Mouse (Mus musculus) neural tube, embryonic 14.5 days (tissue): ENCODE measurements around the gene Fndc3b. TPM values are rescaled to one million over a fixed set of nuclear protein-coding genes. Genes with fewer than 3 reads are reported as not detected.

ENCODE experiments used
- ATAC-seq: fragments of 200-750 bp; cut with Nextera tagmentation; 2 replicates; pipeline ENCODE4 v1.8.0; 2017; ENCODE audit warnings: low read depth, mild to moderate bottlenecking, moderate TSS enrichment, moderate library complexity
- H3K27ac ChIP-seq: fragments of 300-500 bp; sonication (generic); 2 replicates; pipeline ENCODE4 v1.5.1; 2014; ENCODE audit warnings: low read depth, mild to moderate bottlenecking, control low read depth, low read length, moderate library complexity, mixed read lengths
- H3K27me3 ChIP-seq: fragments of 300-500 bp; sonication (generic); 2 replicates; pipeline ENCODE4 v1.6.1; 2014; ENCODE audit warnings: low read length; ENCODE audit not compliant: control insufficient read depth, insufficient read depth
- H3K36me3 ChIP-seq: fragments of 300-500 bp; sonication (generic); 2 replicates; pipeline ENCODE4 v1.6.1; 2014; ENCODE audit warnings: low read length, mixed read lengths; ENCODE audit not compliant: control insufficient read depth, insufficient read depth
- H3K4me1 ChIP-seq: fragments of 300-500 bp; sonication (generic); 2 replicates; pipeline ENCODE4 v1.6.1; 2014; ENCODE audit warnings: low read length; ENCODE audit not compliant: control insufficient read depth, insufficient read depth
- H3K4me2 ChIP-seq: fragments of 300-500 bp; sonication (generic); 2 replicates; pipeline ENCODE4 v1.6.1; 2014; ENCODE audit warnings: mild to moderate bottlenecking, low read depth, low read length, control low read depth
- H3K4me3 ChIP-seq: fragments of 300-500 bp; sonication (generic); 2 replicates; pipeline ENCODE4 v1.5.1; 2014; ENCODE audit warnings: low read depth, low read length, control low read depth, mixed read lengths
- H3K9ac ChIP-seq: fragments of 300-500 bp; sonication (generic); replicated peaks from 2 replicates; pipeline ENCODE4 v1.6.1; 2014; ENCODE audit warnings: low read depth, mild to moderate bottlenecking, control low read depth, low read length, mixed read lengths
- H3K9me3 ChIP-seq: fragments of 300-500 bp; sonication (generic); 2 replicates; pipeline ENCODE4 v1.6.1; 2016; ENCODE audit warnings: low read length; ENCODE audit not compliant: control insufficient read depth
- WGBS: fragments of 180-500 bp; shearing (Covaris S2); extraction: QIAGEN DNeasy Blood & Tissue Kit; methylation state at CpG from one replicate; pipeline ENCODE4 v1.1.7; 2014; 5-methylcytosine and 5-hydroxymethylcytosine counted together
- microRNA-seq: library from miRNA; unstranded; fragments of <30 nt; microRNA quantifications from one replicate; pipeline ENCODE4, GENCODE M21; 2016
- polyA plus RNA-seq: library from polyadenylated mRNA; unstranded; fragments of >200 nt; fragmentation: Nextera tagmentation; extraction: Ambion mirVana; gene quantifications from 2 replicates; pipeline ENCODE4 v1.2.1, GENCODE M21; 2014

Gene Fndc3b
- polyA plus RNA-seq, 1 experiment from 2014 or later = 8.8 TPM

DNA sequence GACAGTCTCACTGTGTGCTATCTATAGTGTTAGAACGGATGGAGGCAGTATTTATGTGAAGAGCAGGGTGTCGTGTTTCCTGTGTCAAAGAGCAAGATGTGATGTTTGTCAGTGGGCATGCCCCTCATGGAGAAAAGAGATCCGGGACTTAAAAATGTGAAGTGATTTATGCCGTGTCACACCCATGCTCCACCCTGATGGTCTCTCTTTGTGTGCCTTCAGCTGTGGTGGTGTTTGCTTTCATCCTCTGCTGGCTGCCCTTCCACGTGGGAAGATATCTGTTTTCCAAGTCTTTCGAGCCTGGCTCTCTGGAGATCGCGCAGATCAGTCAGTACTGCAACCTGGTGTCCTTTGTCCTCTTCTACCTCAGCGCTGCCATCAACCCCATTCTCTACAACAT is 336.7 kb downstream of the Fndc3b start:
- Histone ChIP-seq H3K9me3 (no peaks in the 10 kb centered on the region), H3K4me3 (no peak overlapping the region), H3K4me1 (no peaks in the 10 kb centered on the region; the same call in 1 of the 2 replicates), H3K27ac (no peak overlapping the region), H3K27me3 (peaks cover 28% of the 10 kb centered on the region), H3K9ac (no peak overlapping the region), H3K36me3 (no peaks in the 10 kb centered on the region), H3K4me2 (no peak overlapping the region)
- 47% methylated on average over 9 of the region's 9 CpGs for WGBS
- no peak for ATAC-seq

DNA sequence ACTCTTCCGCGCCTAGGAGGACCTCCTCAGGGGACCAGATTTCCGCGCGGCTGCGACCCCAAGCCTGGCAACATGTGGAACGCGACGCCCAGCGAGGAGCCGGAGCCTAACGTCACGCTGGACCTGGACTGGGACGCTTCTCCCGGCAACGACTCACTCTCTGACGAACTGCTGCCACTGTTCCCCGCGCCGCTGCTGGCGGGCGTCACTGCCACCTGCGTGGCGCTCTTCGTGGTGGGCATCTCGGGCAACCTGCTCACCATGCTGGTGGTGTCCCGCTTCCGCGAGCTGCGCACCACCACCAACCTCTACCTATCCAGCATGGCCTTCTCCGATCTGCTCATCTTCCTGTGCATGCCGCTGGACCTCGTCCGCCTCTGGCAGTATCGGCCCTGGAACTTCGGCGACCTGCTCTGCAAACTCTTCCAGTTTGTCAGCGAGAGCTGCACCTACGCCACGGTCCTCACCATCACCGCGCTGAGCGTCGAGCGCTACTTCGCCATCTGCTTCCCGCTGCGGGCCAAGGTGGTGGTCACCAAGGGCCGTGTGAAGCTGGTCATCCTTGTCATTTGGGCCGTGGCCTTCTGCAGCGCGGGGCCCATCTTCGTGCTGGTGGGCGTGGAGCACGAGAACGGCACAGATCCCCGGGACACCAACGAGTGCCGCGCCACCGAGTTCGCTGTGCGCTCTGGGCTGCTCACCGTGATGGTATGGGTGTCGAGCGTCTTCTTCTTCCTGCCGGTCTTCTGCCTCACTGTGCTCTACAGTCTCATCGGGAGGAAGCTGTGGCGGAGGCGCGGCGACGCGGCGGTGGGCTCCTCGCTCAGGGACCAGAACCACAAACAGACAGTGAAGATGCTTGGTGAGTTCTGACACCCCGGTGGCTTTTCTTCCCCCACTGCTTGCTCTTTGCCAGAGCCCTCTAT is 339.1 kb downstream of the Fndc3b start:
- under 1% methylated on average over 74 of the region's 77 CpGs for WGBS
- no peaks in the 10 kb centered on the region; the same call in 1 of the 2 replicates for H3K4me1 ChIP-seq
- no peaks in the 10 kb centered on the region for H3K36me3 ChIP-seq
- no peaks in the 10 kb centered on the region for H3K9me3 ChIP-seq
- ATAC-seq = peak; percentile 76
- peak overlapping the region; percentile 40 for H3K4me3 ChIP-seq
- peak overlapping the region; percentile 32; the same call in 1 of the 2 replicates for H3K9ac ChIP-seq
- peak overlapping the region; percentile 96 for H3K4me2 ChIP-seq
- H3K27ac ChIP-seq = no peak overlapping the region
- H3K27me3 ChIP-seq = peaks cover 32% of the 10 kb centered on the region

DNA sequence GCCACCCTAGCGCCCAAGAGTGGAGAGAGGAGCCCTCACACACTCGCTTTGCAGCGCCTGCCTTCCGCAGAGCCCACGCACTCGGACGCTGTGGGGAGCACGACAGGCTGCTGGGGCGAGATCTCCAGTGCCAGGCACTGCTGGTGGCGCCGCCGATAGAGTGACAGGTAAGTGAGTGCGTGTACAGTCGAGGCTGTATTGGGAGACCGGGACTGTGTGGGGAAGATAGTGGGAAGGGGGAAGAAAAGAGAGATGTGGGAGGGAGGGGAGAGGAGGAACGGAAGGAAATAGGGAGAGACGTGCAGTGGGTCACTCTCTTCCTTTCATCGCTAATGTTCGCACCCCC is 339.9 kb downstream of the Fndc3b start, which contains the start of gene Ghsr:
Gene Ghsr, plus strand, starts transcription at position 76 of the 346 bp plus-strand sequence.
- H3K4me2 ChIP-seq = peak within 1 kb of the TSS; percentile 96
- under 1% methylated on average over 15 of the region's 19 CpGs for WGBS
- no peak within 1 kb of the TSS for H3K27ac ChIP-seq
- no peaks in the 10 kb centered on the region; the same call in 1 of the 2 replicates for H3K4me1 ChIP-seq
- ATAC-seq = peak; percentile 67
- H3K4me3 ChIP-seq = peak within 1 kb of the TSS; percentile 40
- H3K36me3 ChIP-seq = no peaks in the 10 kb centered on the region
- H3K9me3 ChIP-seq = no peaks in the 10 kb centered on the region
- peak within 1 kb of the TSS; percentile 32; the same call in 1 of the 2 replicates for H3K9ac ChIP-seq
- H3K27me3 ChIP-seq = peaks cover 32% of the 10 kb centered on the region

DNA sequence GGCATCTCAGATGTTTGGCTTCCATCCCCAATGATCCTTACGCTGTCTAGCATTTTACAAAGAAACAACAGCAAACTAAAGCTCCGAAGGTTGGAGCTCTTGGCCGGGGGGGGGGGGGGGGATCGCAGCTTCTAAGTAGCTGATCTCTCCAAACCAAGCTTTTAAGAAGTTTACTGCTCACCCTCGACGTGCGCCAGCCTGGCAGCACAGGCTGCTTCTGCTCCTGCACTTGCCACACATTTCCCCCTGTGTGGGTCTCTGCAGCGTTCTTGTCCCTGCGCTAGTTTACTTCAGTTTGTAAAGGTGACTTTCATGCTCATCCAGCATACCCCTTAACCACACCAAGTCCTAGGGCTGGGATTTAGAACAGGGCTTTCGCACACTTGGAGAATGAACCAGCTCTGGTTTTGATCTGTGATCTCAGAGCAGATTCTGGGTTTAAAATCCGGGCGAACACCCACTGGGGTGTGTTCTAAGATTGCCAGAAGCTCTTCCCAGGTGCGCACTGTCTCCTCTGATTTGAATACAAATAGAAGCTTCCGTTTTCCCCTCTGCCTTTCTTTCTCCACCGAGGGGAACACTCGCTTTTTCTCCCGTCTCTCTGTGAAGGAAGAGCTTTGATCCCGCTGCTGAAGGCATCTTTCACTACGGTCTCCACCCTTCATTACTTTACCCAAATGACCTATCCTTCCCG is 340.4 kb downstream of the Fndc3b start:
- Histone ChIP-seq H3K27me3 (peaks cover 32% of the 10 kb centered on the region), H3K4me2 (peak overlapping the region; percentile 96), H3K9me3 (no peaks in the 10 kb centered on the region), H3K36me3 (no peaks in the 10 kb centered on the region), H3K4me3 (peak overlapping the region; percentile 40), H3K27ac (no peak overlapping the region), H3K4me1 (no peaks in the 10 kb centered on the region; the same call in 1 of the 2 replicates), H3K9ac (0 out of 2 replicates have a peak overlapping the region, but pooled peaks have one; percentile 16)
- ATAC-seq = no peak
- WGBS = 4% methylated on average over 20 of the region's 20 CpGs

DNA sequence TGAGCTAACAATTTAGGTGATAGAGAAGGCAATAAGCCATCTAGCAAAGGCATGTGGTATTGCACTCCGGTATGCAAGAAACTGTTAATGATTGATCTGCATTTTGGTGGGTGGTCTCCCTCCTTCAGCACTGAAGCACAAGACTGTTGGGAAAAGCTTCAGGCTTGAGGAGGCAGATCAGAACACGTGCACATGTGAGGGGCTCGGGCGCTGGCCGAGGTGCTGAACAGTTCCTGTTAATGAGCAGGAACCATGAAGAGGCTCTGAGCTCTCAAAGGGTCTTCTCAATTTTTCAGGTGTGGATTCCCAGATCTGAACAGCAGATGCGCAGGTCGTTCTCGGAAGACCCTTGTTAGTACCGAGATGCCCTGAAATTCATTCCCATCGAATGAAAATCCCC is 341.0 kb downstream of the Fndc3b start:
- no peak overlapping the region for H3K4me2 ChIP-seq
- H3K4me3 ChIP-seq = no peak overlapping the region
- peaks cover 32% of the 10 kb centered on the region for H3K27me3 ChIP-seq
- no peak for ATAC-seq
- no peaks in the 10 kb centered on the region for H3K36me3 ChIP-seq
- H3K9me3 ChIP-seq = no peaks in the 10 kb centered on the region
- WGBS = 5% methylated on average over 10 of the region's 10 CpGs
- no peaks in the 10 kb centered on the region; the same call in 1 of the 2 replicates for H3K4me1 ChIP-seq
- no peak overlapping the region for H3K27ac ChIP-seq
- no peak overlapping the region for H3K9ac ChIP-seq

Small RNA genes lying within 50 kb of the gene (microRNA-seq; reads per million reads assigned to microRNA genes)
- not detected for gene Mir3092

Other genes with a start within 250 kb of the Fndc3b start
- not detected in 2 replicates for gene Tmem212, start 185.1 kb upstream of the Fndc3b start, polyA plus RNA-seq
- gene Pld1, start 227.4 kb upstream of the Fndc3b start, polyA plus RNA-seq = 5.7 and 6.8 TPM in 2 replicates